Comparison of ENCODE assay signal across 10 mouse cellular contexts in genomic region chr9:122135095-122135884, GRCm38 (mm10). TPM values are rescaled to one million over a fixed set of nuclear protein-coding genes. Genes with fewer than 3 reads are reported as not detected.
DNase-seq lines count a peak whose midpoint lies in the region; ATAC-seq and TF ChIP-seq lines count a peak whose summit lies in the region.
"Had no signal": no experiment of that assay in that cellular context is flagged by ENCODE, and none has a peak within 500 bp of the region (broad histone marks: within the 10 kb centered on the region; RNA-seq: fewer than 3 reads in every experiment).

No protein-coding gene starts in this region.

- H3K9me3 ChIP-seq in heart, postnatal 0 days (replicated peaks; ENCODE audit: control insufficient read depth, low read length): no peaks in the 10 kb centered on the region

- H3K9ac ChIP-seq in liver, adult 2 months (ENCODE audit: low read depth, low read length): no peak overlapping the region
- no peak overlapping the region for H3K9ac ChIP-seq in heart, postnatal 0 days (replicated peaks; ENCODE audit: low read depth, low read length)

- peaks cover 54% of the 10 kb centered on the region for H3K4me1 ChIP-seq in liver, adult 2 months (ENCODE audit: control insufficient read depth, insufficient read depth, low read length)
- H3K4me1 ChIP-seq in heart, postnatal 0 days (ENCODE audit: control insufficient read depth, insufficient read depth): peaks cover 27% of the 10 kb centered on the region

- peaks cover 46% of the 10 kb centered on the region for H3K79me2 ChIP-seq in liver, adult 2 months (ENCODE audit: control insufficient read depth, insufficient read depth, low read length)

- TF ChIP-seq CTCF in gastrocnemius, adult 2 months (IDR thresholded peaks at IDR 0.05): no peak
- TF ChIP-seq CTCF in liver, adult 2 months (IDR thresholded peaks at IDR 0.05; ENCODE audit: low read depth, low read length): no peak
- no peak for TF ChIP-seq CTCF in heart, postnatal 0 days (IDR thresholded peaks at IDR 0.05; ENCODE audit: low read depth)

- TF ChIP-seq EP300 in heart, postnatal 0 days (IDR thresholded peaks at IDR 0.05; ENCODE audit: low read depth): no peak

- no peak overlapping the region for H3K4me2 ChIP-seq in heart, postnatal 0 days (ENCODE audit: low read depth, low read length)

- H3K27ac ChIP-seq in gastrocnemius, adult 2 months: peak overlapping the region; percentile 65
- peak overlapping the region; percentile 11; the same call in 1 of the 2 replicates for H3K27ac ChIP-seq in liver, adult 2 months (replicated peaks; ENCODE audit: insufficient read depth, low read depth, low read length)
- H3K27ac ChIP-seq in heart, postnatal 0 days (ENCODE audit: low read depth): peak overlapping the region; percentile 80

- peak; percentile 76 for ATAC-seq in heart, postnatal 0 days (ENCODE audit: insufficient read depth, low read depth)
- ATAC-seq in megakaryocyte-erythroid progenitor cell, adult 5-6 weeks (replicated peaks; ENCODE audit: low FRiP score, low TSS enrichment, poor library complexity, severe bottlenecking): peak; percentile 72
- no peak for ATAC-seq in megakaryocyte, adult 5-6 weeks (ENCODE audit: poor library complexity, severe bottlenecking)

- H3K4me3 ChIP-seq in gastrocnemius, adult 2 months: no peak overlapping the region
- no peak overlapping the region for H3K4me3 ChIP-seq in liver, adult 2 months (ENCODE audit: insufficient read depth, low read depth, low read length)
- H3K4me3 ChIP-seq in heart, postnatal 0 days (ENCODE audit: low read depth, low read length): no peak overlapping the region

- TF ChIP-seq POLR2A in liver, adult 2 months (IDR thresholded peaks at IDR 0.05; ENCODE audit: extremely low read depth, insufficient read depth, low read length): no peak

- H3K27me3 ChIP-seq in liver, adult 2 months (ENCODE audit: control insufficient read depth, insufficient read depth, low read length): no peaks in the 10 kb centered on the region
- no peaks in the 10 kb centered on the region for H3K27me3 ChIP-seq in heart, postnatal 0 days (ENCODE audit: control insufficient read depth, insufficient read depth, low read length)

- peak; percentile 16 for DNase-seq in gastrocnemius, adult 2 months
- no peak for DNase-seq in gastrocnemius, postnatal 10 days
- peak; percentile 72 for DNase-seq in liver, adult 2 months (ENCODE audit: extremely low read depth, low read depth, low spot score)
- DNase-seq in liver: no peak
- peak; percentile 48 for DNase-seq in heart, postnatal 0 days (ENCODE audit: low spot score)
- no peak for DNase-seq in retina, postnatal 1 day
- DNase-seq: gastrocnemius, postnatal 36 days; lung, postnatal 14 days had no signal

- H3K36me3 ChIP-seq in liver, adult 2 months (ENCODE audit: control insufficient read depth, insufficient read depth, low read length): peaks cover 39% of the 10 kb centered on the region
- H3K36me3 ChIP-seq in heart, postnatal 0 days (replicated peaks; ENCODE audit: control insufficient read depth, insufficient read depth, low read length): peaks cover 47% of the 10 kb centered on the region

- intact Hi-C loops in gastrocnemius, adult 2 months (cut with DNase I): no loop called here

- WGBS in liver, adult 2 months: 62% methylated on average over 1 of the region's 1 CpGs
- WGBS in heart, postnatal 0 days: 47% methylated on average over 1 of the region's 1 CpGs

RNA-seq across cellular contexts. Expression of gene Snrk, which starts 18.2 kb away (rescaled TPM):
- total RNA-seq in gastrocnemius, adult 2 months (2021): 10 to 100 TPM; 55.2 to 80.0 TPM
- 10 to 100 TPM; 54.8 to 73.5 TPM for total RNA-seq in gastrocnemius, postnatal 10 days (2021)
- 67.4 and 78.9 TPM in 2 replicates for total RNA-seq in liver, adult 2 months (2014; rRNA removed)
- polyA plus RNA-seq in liver, adult 2 months (2012; rRNA removed): 34.3 and 36.4 TPM in 2 replicates
- total RNA-seq in heart, postnatal 0 days (2014; rRNA removed; ENCODE audit: low replicate concordance): 60.4 and 61.7 TPM in 2 replicates
- 39.5 and 40.3 TPM in 2 replicates for polyA plus RNA-seq in heart, postnatal 0 days (2015; fragmentation: Nextera tagmentation; extraction: Ambion mirVana)
- 8.5 and 16.9 TPM in 2 replicates for total RNA-seq in megakaryocyte-erythroid progenitor cell, adult 5-6 weeks (2014; fragmentation: Nextera tagmentation)
- total RNA-seq in megakaryocyte-erythroid progenitor cell, adult 5-6 weeks (2017): 15.9 and 26.7 TPM in 2 replicates
- 56.3 and 63.6 TPM in 2 replicates for total RNA-seq in megakaryocyte, adult 5-6 weeks (2015)
- total RNA-seq in megakaryocyte, adult 5-6 weeks (2017): 76.9 and 85.5 TPM in 2 replicates

Comparison
In these comparisons a context has a peak if more than half of its experiments do, and no peak if none do; other contexts are left out.
1. DNase-seq: peak in gastrocnemius, adult 2 months (single experiment), liver, adult 2 months (single experiment) and heart, postnatal 0 days (single experiment); none in gastrocnemius, postnatal 10 days (single experiment), liver (single experiment) and retina, postnatal 1 day (single experiment).
2. H3K27ac ChIP-seq: peak in every context shown above with its lines; median percentile 80 in heart, postnatal 0 days; 65 in gastrocnemius, adult 2 months; 11 in liver, adult 2 months.